Mouse (Mus musculus): Measurements from ENCODE around the gene Snap29. TPM values are rescaled to one million over a fixed set of nuclear protein-coding genes. Genes with fewer than 3 reads are reported as not detected.

Gene Snap29
- polyA plus RNA-seq, 1 experiment, result 9.4 TPM

DNA sequence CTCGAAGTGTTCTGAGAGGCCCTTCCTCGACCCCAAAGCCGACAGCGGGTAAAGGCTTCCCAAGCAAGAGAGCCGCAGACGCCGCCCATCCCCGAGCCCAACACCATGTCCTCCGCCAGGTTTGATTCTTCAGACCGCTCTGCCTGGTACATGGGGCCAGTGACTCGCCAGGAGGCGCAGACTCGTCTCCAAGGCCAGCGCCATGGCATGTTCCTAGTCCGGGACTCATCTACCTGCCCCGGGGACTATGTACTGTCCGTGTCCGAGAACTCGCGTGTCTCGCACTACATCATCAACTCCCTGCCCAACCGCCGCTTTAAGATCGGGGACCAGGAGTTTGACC, 46.6 kb downstream of the Snap29 start:
- TF ChIP-seq POLR2A (IDR thresholded peaks at IDR 0.05; ENCODE audit: borderline replicate concordance, insufficient read depth, low read length) (no peak), CTCF (IDR thresholded peaks at IDR 0.05; ENCODE audit: borderline replicate concordance, insufficient read depth, low read depth, low read length) (no peak)
- under 1% methylated on average over 24 of the region's 24 CpGs for WGBS
- peak overlapping the region; percentile 97 for H3K4me3 ChIP-seq (replicated peaks; ENCODE audit: insufficient read depth, low read depth, low read length)
- peak overlapping the region; percentile 74 for H3K27ac ChIP-seq (ENCODE audit: insufficient read depth, low read length)
- no peaks in the 10 kb centered on the region for H3K27me3 ChIP-seq (ENCODE audit: control insufficient read depth, insufficient read depth, low read length)
- peak in 1 of 2 experiments; percentile 62 for DNase-seq
- peaks cover 9% of the 10 kb centered on the region; the same call in 1 of the 2 replicates for H3K4me1 ChIP-seq (ENCODE audit: control insufficient read depth, insufficient read depth, low read length)

DNA sequence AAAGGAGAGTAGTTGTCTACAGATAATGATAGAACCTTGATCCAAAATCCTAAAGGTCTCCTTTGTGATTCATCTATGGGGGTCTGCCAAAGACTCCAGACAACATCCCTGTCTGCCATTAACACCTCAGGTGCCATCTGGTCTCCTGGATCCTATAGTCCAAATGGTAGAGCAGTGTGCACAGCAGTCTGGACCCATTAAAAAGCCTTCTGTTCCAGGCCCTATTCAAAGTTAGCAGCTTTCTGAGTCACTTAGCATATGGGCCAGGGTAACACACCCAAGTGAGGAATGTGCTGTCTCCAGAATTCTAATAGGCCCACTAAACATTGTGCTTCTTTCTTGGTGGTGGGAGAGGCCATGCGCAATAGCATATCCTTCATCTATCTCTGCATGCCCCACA, 51.1 kb downstream of the Snap29 start:
- H3K27ac ChIP-seq (ENCODE audit: insufficient read depth, low read length), result no peak overlapping the region; the same call in 1 of the 2 replicates
- H3K4me1 ChIP-seq (ENCODE audit: control insufficient read depth, insufficient read depth, low read length), result peaks cover 10% of the 10 kb centered on the region; the same call in 1 of the 2 replicates
- TF ChIP-seq POLR2A (IDR thresholded peaks at IDR 0.05; ENCODE audit: borderline replicate concordance, insufficient read depth, low read length) (no peak), CTCF (IDR thresholded peaks at IDR 0.05; ENCODE audit: borderline replicate concordance, insufficient read depth, low read depth, low read length) (no peak)
- WGBS, result 97% methylated on average over 1 of the region's 1 CpGs
- H3K27me3 ChIP-seq (ENCODE audit: control insufficient read depth, insufficient read depth, low read length), result no peaks in the 10 kb centered on the region
- H3K4me3 ChIP-seq (replicated peaks; ENCODE audit: insufficient read depth, low read depth, low read length), result no peak overlapping the region
- DNase-seq, result peak in 1 of 2 experiments; percentile 62

DNA sequence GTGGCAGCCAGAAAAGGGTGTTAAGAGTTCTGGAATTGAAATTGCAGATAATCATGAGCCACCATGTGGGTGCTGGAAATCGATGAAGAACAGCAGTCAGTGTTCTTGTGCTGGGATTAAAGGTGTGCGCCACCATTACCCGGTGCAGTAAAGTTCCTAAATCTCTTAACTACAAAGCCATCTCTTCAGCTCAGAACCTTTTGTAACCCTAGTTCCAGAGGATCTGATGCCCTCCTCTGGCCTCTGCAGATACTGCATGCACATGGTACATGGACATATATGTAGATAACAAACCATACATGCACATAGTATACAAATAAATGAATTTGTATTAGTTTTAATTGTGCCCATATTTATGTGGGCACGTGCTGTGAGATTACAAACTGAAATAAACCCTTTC, 54.5 kb downstream of the Snap29 start:
- H3K27ac ChIP-seq (ENCODE audit: insufficient read depth, low read length), result no peak overlapping the region
- H3K4me1 ChIP-seq (ENCODE audit: control insufficient read depth, insufficient read depth, low read length), result peaks cover 10% of the 10 kb centered on the region; the same call in 1 of the 2 replicates
- no peaks in the 10 kb centered on the region for H3K27me3 ChIP-seq (ENCODE audit: control insufficient read depth, insufficient read depth, low read length)
- H3K4me3 ChIP-seq (replicated peaks; ENCODE audit: insufficient read depth, low read depth, low read length), result no peak overlapping the region
- TF ChIP-seq CTCF (IDR thresholded peaks at IDR 0.05; ENCODE audit: borderline replicate concordance, insufficient read depth, low read depth, low read length) (no peak), POLR2A (IDR thresholded peaks at IDR 0.05; ENCODE audit: borderline replicate concordance, insufficient read depth, low read length) (no peak)
- DNase-seq, result no peak
- 89% methylated on average over 4 of the region's 4 CpGs for WGBS

DNA sequence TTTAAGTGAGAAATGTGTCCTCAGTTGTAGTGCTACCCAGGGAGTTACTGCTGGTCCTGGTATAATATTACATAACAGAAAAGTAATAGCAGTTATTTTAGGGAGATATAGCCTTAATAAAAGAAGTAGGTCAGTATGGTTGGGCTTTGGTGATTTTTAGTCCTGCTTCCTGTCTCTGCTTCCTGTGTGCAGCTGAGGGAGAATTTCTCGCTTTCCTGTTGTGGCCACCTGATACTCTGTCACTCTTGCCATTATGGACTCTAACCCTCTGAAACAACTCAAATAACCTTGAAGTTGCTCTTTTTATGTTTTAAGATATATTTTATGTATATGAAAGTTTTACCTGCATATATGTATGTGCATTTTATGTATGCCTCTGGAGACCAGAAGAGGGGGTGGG, 55.8 kb downstream of the Snap29 start:
- TF ChIP-seq POLR2A (IDR thresholded peaks at IDR 0.05; ENCODE audit: borderline replicate concordance, insufficient read depth, low read length) (no peak), CTCF (IDR thresholded peaks at IDR 0.05; ENCODE audit: borderline replicate concordance, insufficient read depth, low read depth, low read length) (no peak)
- 39% methylated on average over 1 of the region's 1 CpGs for WGBS

DNA sequence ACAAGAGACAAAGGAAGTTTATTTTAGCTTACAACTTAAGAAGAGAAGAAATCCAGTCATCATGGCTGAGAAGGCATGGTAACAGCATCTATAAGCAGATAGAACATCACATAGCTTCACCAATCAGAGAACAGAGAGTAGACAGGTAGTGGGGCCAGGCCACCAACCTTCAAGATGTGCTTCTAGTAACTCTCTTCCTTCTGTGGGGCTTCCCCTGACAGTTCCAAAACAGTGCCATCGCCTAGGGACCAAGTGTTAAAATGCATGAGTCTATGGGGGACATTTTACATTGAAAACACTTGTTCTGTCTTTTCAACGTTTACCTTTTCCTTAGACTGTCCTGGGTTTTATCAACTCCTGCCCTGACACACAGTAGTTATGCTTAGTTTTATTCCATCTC, 57.4 kb downstream of the Snap29 start:
- 78% methylated on average over 2 of the region's 2 CpGs for WGBS
- H3K4me3 ChIP-seq (replicated peaks; ENCODE audit: insufficient read depth, low read depth, low read length), result no peak overlapping the region
- peaks cover 7% of the 10 kb centered on the region; the same call in 1 of the 2 replicates for H3K4me1 ChIP-seq (ENCODE audit: control insufficient read depth, insufficient read depth, low read length)
- H3K27me3 ChIP-seq (ENCODE audit: control insufficient read depth, insufficient read depth, low read length), result no peaks in the 10 kb centered on the region
- no peak for TF ChIP-seq CTCF (IDR thresholded peaks at IDR 0.05; ENCODE audit: borderline replicate concordance, insufficient read depth, low read depth, low read length)
- no peak for TF ChIP-seq POLR2A (IDR thresholded peaks at IDR 0.05; ENCODE audit: borderline replicate concordance, insufficient read depth, low read length)
- no peak for DNase-seq
- H3K27ac ChIP-seq (ENCODE audit: insufficient read depth, low read length), result no peak overlapping the region

More for the DNA sequence above, 55.8 kb downstream of the Snap29 start:
- Histone ChIP-seq H3K27me3 (ENCODE audit: control insufficient read depth, insufficient read depth, low read length) (no peaks in the 10 kb centered on the region), H3K27ac (ENCODE audit: insufficient read depth, low read length) (no peak overlapping the region), H3K4me3 (replicated peaks; ENCODE audit: insufficient read depth, low read depth, low read length) (no peak overlapping the region), H3K4me1 (ENCODE audit: control insufficient read depth, insufficient read depth, low read length) (peaks cover 4% of the 10 kb centered on the region; the same call in 1 of the 2 replicates)
- DNase-seq, result no peak

DNA sequence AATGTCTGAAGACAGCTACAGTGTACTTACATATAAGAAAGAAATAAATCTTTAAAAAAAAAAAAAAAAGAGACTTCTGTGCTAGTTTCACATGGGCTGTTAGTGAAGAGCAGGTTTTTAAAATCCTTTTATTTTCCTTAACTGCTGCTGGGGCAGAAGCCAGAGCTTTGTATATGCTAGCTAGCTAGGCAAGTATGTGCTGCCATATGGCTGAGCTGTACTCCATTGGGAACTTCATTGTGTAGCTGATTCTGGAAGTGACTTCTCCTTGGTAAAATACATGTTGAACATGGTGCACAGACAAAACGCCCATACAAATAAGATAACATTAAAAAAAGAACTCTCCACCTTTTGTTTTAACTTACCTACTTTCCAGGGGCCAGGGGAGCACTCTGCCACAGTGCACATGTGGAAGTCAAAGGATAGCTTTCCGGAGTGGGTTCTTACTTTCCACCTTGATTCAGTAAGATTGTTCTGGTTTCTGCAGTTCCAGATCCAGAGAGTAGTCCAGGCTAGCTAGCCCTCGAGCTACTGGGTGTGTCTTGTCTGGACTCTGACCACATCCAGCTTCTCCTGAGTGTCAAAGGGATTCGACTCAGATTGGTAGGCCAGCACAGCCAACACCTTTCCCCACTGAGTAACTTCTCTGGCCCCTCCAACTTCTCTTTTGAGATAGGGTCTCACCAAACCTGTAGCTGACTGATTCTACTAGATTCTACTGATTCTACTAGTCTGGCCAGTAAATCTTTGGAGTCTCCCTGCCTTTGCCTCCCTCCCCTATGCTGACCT, 61.3 kb downstream of the Snap29 start:
- DNase-seq, result no peak
- WGBS, result 75% methylated on average over 4 of the region's 4 CpGs

DNA sequence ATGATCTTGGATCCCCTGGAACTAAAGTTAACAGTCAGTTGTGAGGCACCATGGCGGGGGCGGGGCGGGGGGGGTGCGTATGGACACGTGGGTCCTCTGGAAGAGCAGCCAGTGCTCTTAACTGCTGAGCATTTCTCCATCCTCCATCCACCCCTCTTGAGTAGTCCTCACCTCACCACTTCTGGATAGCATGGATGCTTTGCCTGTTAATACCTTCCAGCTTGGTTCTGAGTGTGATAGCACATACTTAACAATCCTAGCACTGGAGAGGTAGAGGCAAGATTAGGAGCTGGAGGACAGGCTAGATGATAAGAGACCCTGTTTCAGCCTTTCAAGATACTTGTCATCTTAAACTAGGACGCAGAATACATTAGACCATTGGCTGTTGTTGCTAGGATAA, 66.7 kb downstream of the Snap29 start:
- Histone ChIP-seq H3K4me1 (ENCODE audit: control insufficient read depth, insufficient read depth, low read length) (peaks cover 13% of the 10 kb centered on the region), H3K27me3 (ENCODE audit: control insufficient read depth, insufficient read depth, low read length) (no peaks in the 10 kb centered on the region), H3K4me3 (replicated peaks; ENCODE audit: insufficient read depth, low read depth, low read length) (no peak overlapping the region), H3K27ac (ENCODE audit: insufficient read depth, low read length) (no peak overlapping the region)
- 82% methylated on average over 6 of the region's 6 CpGs for WGBS
- no peak for DNase-seq
- no peak for TF ChIP-seq POLR2A (IDR thresholded peaks at IDR 0.05; ENCODE audit: borderline replicate concordance, insufficient read depth, low read length)
- no peak for TF ChIP-seq CTCF (IDR thresholded peaks at IDR 0.05; ENCODE audit: borderline replicate concordance, insufficient read depth, low read depth, low read length)

More for the DNA sequence above, 61.3 kb downstream of the Snap29 start:
- Histone ChIP-seq H3K4me1 (ENCODE audit: control insufficient read depth, insufficient read depth, low read length) (peaks cover 3% of the 10 kb centered on the region; the same call in 1 of the 2 replicates), H3K4me3 (replicated peaks; ENCODE audit: insufficient read depth, low read depth, low read length) (no peak overlapping the region), H3K27ac (ENCODE audit: insufficient read depth, low read length) (no peak overlapping the region), H3K27me3 (ENCODE audit: control insufficient read depth, insufficient read depth, low read length) (no peaks in the 10 kb centered on the region)
- TF ChIP-seq CTCF (IDR thresholded peaks at IDR 0.05; ENCODE audit: borderline replicate concordance, insufficient read depth, low read depth, low read length) (no peak), POLR2A (IDR thresholded peaks at IDR 0.05; ENCODE audit: borderline replicate concordance, insufficient read depth, low read length) (no peak)

DNA sequence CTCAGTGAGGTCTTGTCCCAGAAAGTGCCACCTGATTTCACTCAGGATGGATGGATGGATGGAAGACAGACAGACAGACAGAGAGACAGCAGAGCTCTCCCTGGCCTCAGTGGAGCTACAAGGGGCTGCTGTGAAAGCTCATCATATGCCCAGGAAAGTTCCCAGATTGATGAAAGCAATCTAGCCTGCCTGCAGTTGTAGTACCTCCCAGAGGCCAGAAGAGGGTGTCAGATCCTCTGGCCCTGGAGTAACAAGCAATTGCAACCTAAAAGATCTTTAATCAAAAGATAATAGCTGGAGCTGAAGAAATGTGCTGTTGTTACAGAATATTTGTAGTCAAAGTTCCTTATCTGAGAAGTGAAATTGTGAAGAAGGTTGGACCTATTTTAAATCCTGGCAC, 68.3 kb downstream of the Snap29 start:
- Histone ChIP-seq H3K27me3 (ENCODE audit: control insufficient read depth, insufficient read depth, low read length) (no peaks in the 10 kb centered on the region), H3K4me1 (ENCODE audit: control insufficient read depth, insufficient read depth, low read length) (peaks cover 13% of the 10 kb centered on the region), H3K27ac (ENCODE audit: insufficient read depth, low read length) (no peak overlapping the region), H3K4me3 (replicated peaks; ENCODE audit: insufficient read depth, low read depth, low read length) (no peak overlapping the region)
- TF ChIP-seq CTCF (IDR thresholded peaks at IDR 0.05; ENCODE audit: borderline replicate concordance, insufficient read depth, low read depth, low read length), result peak; percentile 77
- TF ChIP-seq POLR2A (IDR thresholded peaks at IDR 0.05; ENCODE audit: borderline replicate concordance, insufficient read depth, low read length), result no peak
- peak; percentile 54 to 65 for DNase-seq
